Mouse (Mus musculus) E14TG2a.4 (cell line): Measurements from ENCODE around the gene Mov10.
A peak's percentile ranks its signal among the peaks of the same experiment; 100 is the strongest.

Experiments used
- H3K27me3 ChIP-seq: 2 replicates; pipeline ENCODE4 v1.6.1; 2014; ENCODE audit warnings: low read length, control low read depth; ENCODE audit not compliant: insufficient read depth
- H3K36me3 ChIP-seq: 2 replicates; pipeline ENCODE4 v1.6.1; 2014; ENCODE audit warnings: low read length, control low read depth; ENCODE audit not compliant: insufficient read depth
- H3K4me1 ChIP-seq: replicated peaks from 2 replicates; pipeline ENCODE4 v1.6.1; 2014; ENCODE audit warnings: low read depth, low read length, control low read depth
- H3K4me3 ChIP-seq: replicated peaks from 2 replicates; pipeline ENCODE4 v1.5.1; 2014; ENCODE audit warnings: mild to moderate bottlenecking, low read length
- H3K9me3 ChIP-seq: 2 replicates; pipeline ENCODE4 v1.6.1; 2014; ENCODE audit warnings: low read length, control low read depth
- CTCF ChIP-seq: conservative IDR thresholded peaks from 2 replicates; pipeline ENCODE4 v1.5.1; 2014; ENCODE audit warnings: low read length
- NANOG ChIP-seq: IDR thresholded peaks from 2 replicates; pipeline ENCODE4 v1.6.1; 2014; ENCODE audit warnings: borderline replicate concordance, low read length, mixed read lengths
- POU5F1 ChIP-seq: IDR thresholded peaks from 2 replicates; pipeline ENCODE4 v1.6.1; 2014; ENCODE audit warnings: low read length, borderline replicate concordance

Gene Mov10

GRCm38 (mm10) chr3:104789822-104790221 is 28.5 kb downstream of the Mov10 start:
- peaks cover 62% of the 10 kb centered on the region for H3K36me3 ChIP-seq
- H3K4me1 ChIP-seq, result peaks cover 84% of the 10 kb centered on the region
- no peaks in the 10 kb centered on the region for H3K9me3 ChIP-seq
- TF ChIP-seq CTCF (no peak), POU5F1 (no peak), NANOG (no peak)
- H3K27me3 ChIP-seq, result 0 out of 2 replicates have a peak, but pooled peaks cover 2% of the 10 kb centered on the region
- H3K4me3 ChIP-seq, result peak overlapping the region; percentile 82

DNA sequence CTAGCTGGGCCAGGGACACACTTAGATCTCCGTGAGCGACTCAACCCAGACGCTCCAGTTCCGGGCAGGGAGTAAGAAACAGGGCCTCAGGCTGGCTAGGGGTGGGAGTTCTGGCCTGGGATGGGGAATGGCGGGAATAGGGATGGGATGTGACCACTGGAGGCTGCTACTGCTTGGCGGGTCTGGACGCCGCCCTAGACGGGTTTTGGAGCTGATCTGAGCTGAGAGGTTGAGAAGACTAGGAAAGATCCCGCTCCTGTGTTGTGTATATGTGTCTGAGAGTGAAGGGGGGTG is 29.1 kb downstream of the Mov10 start:
- Histone ChIP-seq H3K36me3 (peaks cover 57% of the 10 kb centered on the region), H3K9me3 (no peaks in the 10 kb centered on the region), H3K4me1 (peaks cover 84% of the 10 kb centered on the region), H3K4me3 (peak overlapping the region; percentile 82), H3K27me3 (0 out of 2 replicates have a peak, but pooled peaks cover 2% of the 10 kb centered on the region)
- no peak for TF ChIP-seq NANOG
- TF ChIP-seq POU5F1, result no peak
- no peak for TF ChIP-seq CTCF

DNA sequence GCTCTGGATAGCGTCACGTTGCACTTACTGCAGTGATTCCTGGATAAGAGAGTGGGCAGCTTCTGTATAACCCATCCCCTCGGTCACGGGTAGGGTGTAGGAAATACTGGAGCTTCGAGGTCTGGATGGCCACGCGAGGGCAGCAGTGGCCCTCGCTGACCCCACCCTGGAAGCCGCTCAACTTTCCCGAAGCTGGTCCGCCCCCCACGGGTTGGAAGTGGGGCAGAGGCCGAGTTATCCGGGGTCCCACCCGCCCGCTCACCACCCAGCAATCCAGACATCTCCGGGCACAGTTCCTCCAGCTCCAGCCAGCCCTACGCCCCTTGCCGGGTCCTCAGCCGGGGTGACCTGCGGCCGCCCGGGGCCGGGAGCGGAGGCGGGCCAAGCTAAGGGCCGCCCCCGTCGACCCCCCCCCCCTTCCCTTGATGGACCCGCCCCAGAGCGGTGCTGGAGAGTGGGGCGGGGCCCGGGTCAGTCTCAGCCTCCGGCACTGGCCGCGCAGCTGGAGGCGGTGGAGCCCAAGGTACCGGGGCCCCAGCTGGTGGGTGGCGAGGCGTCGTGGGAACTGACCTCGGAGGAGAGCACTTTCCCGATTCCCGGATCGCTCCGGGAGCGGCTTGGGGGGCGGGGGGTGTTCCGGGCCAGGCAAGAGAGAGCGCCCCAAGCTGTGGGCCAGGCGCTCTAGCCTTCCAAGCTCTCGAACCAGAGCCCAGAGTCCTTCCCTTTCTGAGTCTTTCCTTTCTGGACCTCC is 29.6 kb downstream of the Mov10 start:
- H3K27me3 ChIP-seq, result 0 out of 2 replicates have a peak, but pooled peaks cover 2% of the 10 kb centered on the region
- H3K36me3 ChIP-seq, result peaks cover 56% of the 10 kb centered on the region
- TF ChIP-seq CTCF (0 out of 2 replicates have a peak, but pooled peaks have one; percentile 3), POU5F1 (no peak), NANOG (no peak)

GRCm38 (mm10) chr3:104788075-104788474 is 30.3 kb downstream of the Mov10 start, which contains the start of gene Rhoc:
Gene Rhoc, plus strand, starts transcription at chr3:104788375.
- Histone ChIP-seq H3K36me3 (peaks cover 56% of the 10 kb centered on the region), H3K27me3 (0 out of 2 replicates have a peak, but pooled peaks cover 2% of the 10 kb centered on the region), H3K9me3 (no peaks in the 10 kb centered on the region), H3K4me3 (peak within 1 kb of the TSS; percentile 82), H3K4me1 (peaks cover 84% of the 10 kb centered on the region)
- no peak for TF ChIP-seq POU5F1
- TF ChIP-seq CTCF, result no peak
- TF ChIP-seq NANOG, result no peak

More for the DNA sequence above, 29.6 kb downstream of the Mov10 start:
- peaks cover 84% of the 10 kb centered on the region for H3K4me1 ChIP-seq
- H3K9me3 ChIP-seq, result no peaks in the 10 kb centered on the region
- H3K4me3 ChIP-seq, result peak overlapping the region; percentile 82

- no peak for TF ChIP-seq CTCF
- TF ChIP-seq POU5F1, result no peak
- no peak for TF ChIP-seq NANOG
- Histone ChIP-seq H3K36me3 (peaks cover 36% of the 10 kb centered on the region), H3K27me3 (0 out of 2 replicates have a peak, but pooled peaks cover 2% of the 10 kb centered on the region), H3K4me3 (peak overlapping the region; percentile 95), H3K4me1 (peaks cover 77% of the 10 kb centered on the region), H3K9me3 (no peaks in the 10 kb centered on the region)
These were observed 33.1 kb downstream of the Mov10 start for GRCm38 (mm10) chr3:104785284-104785683.

DNA sequence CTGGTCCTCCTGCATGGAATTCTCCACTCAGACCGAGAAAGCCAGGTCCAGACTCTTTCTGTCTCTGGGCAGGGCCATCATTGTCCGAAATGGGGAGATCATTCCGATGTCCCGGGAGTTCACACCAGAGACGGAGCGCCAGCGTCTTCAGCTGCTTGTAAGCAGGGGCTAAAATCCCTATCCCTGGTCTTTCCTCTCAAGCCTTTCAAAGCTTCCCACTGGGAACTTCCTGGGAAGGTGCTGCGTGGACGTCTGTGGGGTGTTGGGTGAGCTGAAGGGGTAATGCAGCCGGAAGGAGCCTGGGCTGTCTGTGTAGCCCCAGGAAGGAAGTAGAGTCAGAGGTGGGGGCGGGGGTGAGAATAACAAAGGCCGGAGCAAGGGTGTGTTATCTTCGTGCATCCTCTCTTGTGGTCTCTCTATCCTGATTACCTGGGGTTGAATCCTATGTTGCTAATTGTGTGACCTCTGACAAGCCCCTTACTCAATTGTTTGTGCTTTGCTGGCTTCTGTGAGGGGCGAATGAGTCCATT is 34.3 kb downstream of the Mov10 start:
- no peak for TF ChIP-seq POU5F1
- no peak for TF ChIP-seq CTCF
- no peak for TF ChIP-seq NANOG
- no peaks in the 10 kb centered on the region for H3K9me3 ChIP-seq

GRCm38 (mm10) chr3:104782061-104782681 is 36.2 kb downstream of the Mov10 start:
- H3K36me3 ChIP-seq, result peaks cover 36% of the 10 kb centered on the region
- TF ChIP-seq POU5F1 (no peak), CTCF (peak; percentile 13; the same call in 1 of the 2 replicates)
- peaks cover 79% of the 10 kb centered on the region for H3K4me1 ChIP-seq
- H3K9me3 ChIP-seq, result no peaks in the 10 kb centered on the region
- H3K4me3 ChIP-seq, result peak overlapping the region; percentile 95
- peaks cover 17% of the 10 kb centered on the region for H3K27me3 ChIP-seq

More for the DNA sequence above, 34.3 kb downstream of the Mov10 start:
- Histone ChIP-seq H3K27me3 (peaks cover 5% of the 10 kb centered on the region), H3K4me3 (peak overlapping the region; percentile 95), H3K4me1 (peaks cover 76% of the 10 kb centered on the region), H3K36me3 (peaks cover 36% of the 10 kb centered on the region)

DNA sequence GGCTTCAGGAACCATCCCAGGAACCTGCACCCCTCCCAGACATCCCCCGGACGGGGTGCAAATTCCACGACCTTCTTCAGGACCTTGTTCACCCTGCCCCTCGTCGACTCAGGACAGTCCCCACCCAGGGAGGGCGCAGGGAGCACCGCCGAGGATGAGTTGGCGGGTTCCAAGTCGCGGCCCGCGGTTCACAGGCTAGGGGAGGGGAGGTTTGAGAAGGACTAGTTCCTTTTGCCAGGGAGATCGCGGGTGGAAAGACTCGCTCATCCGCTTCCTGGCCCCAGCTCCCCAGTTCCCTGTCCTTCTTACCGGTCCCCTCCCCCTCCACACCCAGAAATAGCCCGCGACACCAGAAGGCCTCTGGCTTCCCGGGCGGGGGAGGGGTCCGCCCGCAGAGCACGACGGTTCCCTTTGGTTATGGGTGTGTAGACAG is 36.9 kb downstream of the Mov10 start, which contains the start of gene Fam19a3:
TSS of gene Fam19a3 (minus strand) at position 370 of the 433 bp plus-strand sequence.
- H3K4me3 ChIP-seq, result peak within 1 kb of the TSS; percentile 95
- TF ChIP-seq POU5F1 (no peak), NANOG (no peak), CTCF (no peak)
- no peaks in the 10 kb centered on the region for H3K9me3 ChIP-seq
- H3K36me3 ChIP-seq, result peaks cover 33% of the 10 kb centered on the region
- H3K27me3 ChIP-seq, result peaks cover 24% of the 10 kb centered on the region
- peaks cover 85% of the 10 kb centered on the region for H3K4me1 ChIP-seq
